Mouse (Mus musculus) CD4-positive, CD25-positive, alpha-beta regulatory T cell, adult 2 months (primary cell): ENCODE data around the gene Slc31a2.
A peak's percentile ranks its signal among the peaks of the same experiment; 100 is the strongest.

Experiments used
- DNase-seq: peaks from one replicate; pipeline ENCODE4 v3.0.0-alpha.2; 2012; ENCODE audit warnings: low read depth, low spot score

The Slc31a2 gene

GRCm38 (mm10) chr4:62316456-62316855 lies 54.1 kb downstream of the Slc31a2 start:
- DNase-seq: no peak

- no peak for DNase-seq
Measured at GRCm38 (mm10) chr4:62318294-62318693, 55.9 kb downstream of the Slc31a2 start.

- DNase-seq: no peak
Measured at GRCm38 (mm10) chr4:62322684-62323083, 60.3 kb downstream of the Slc31a2 start.

- no peak for DNase-seq
Measured at GRCm38 (mm10) chr4:62326111-62326510, 63.7 kb downstream of the Slc31a2 start.

GRCm38 (mm10) chr4:62328941-62329660 lies 66.7 kb downstream of the Slc31a2 start:
- DNase-seq: no peak

GRCm38 (mm10) chr4:62331977-62332376 lies 69.6 kb downstream of the Slc31a2 start:
- no peak for DNase-seq

- no peak for DNase-seq
Measured at GRCm38 (mm10) chr4:62338536-62338935, 76.2 kb downstream of the Slc31a2 start.

- DNase-seq: peak; percentile 60
Measured at GRCm38 (mm10) chr4:62344000-62344399, 81.6 kb downstream of the Slc31a2 start.

GRCm38 (mm10) chr4:62345827-62346226 lies 83.5 kb downstream of the Slc31a2 start:
- no peak for DNase-seq

GRCm38 (mm10) chr4:62347605-62348328 lies 85.4 kb downstream of the Slc31a2 start:
- DNase-seq: no peak
